Mouse (Mus musculus) mesoderm, embryonic 11.5 days (tissue): ENCODE data around the gene Rbm38.

Source experiments
- DNase-seq: peaks from one replicate; pipeline ENCODE4 v3.0.0-alpha.2; 2012; ENCODE audit warnings: low read depth, low spot score

The Rbm38 gene

DNA sequence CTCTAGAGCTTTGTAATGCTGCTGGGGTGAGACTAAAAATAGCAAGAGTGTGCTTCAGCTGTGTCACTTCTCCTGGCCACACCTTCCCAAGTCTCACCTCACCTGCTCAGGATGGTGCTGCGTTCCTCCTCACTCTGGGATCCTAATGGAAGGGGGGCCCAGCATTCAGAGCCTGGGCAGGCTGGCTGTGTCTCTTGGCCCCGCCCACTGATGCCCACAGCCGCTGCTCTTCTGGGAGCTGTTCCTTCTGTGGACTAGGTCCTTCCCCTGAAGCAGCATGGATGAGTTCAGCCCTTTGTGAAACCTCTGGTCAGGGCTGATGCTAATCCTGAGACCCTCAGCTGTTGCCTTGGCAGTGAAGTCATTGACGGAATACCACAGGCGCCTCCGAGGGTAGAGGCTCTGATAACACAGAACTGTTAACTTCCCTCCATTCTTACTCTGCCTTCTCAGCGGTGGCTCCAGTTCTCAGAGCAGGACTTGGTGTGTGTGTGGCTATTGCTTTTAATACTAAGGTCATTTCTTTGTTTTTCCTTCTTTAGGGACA, 5.5 kb upstream of the Rbm38 start:
- DNase-seq, result no peak

DNA sequence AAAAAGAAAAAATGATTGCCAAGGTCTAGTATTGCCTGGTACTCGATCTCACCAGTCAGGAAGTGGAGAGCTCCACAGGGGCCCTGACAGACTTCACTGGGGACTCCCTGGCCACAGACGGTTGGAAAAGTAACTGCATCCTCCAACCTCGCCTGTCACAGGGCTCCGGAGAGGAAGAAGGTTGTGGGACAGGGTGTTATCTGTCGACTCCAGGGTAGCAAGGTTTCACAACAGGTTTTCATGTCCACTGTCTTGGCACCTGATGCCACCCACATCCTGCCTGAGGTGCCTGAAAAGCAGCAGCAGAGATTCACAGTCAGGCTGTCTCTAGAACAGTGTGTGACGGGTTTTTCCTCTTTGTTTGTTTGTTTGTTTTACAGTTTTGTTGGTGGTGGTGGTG, 2.4 kb upstream of the Rbm38 start:
- no peak for DNase-seq

DNA sequence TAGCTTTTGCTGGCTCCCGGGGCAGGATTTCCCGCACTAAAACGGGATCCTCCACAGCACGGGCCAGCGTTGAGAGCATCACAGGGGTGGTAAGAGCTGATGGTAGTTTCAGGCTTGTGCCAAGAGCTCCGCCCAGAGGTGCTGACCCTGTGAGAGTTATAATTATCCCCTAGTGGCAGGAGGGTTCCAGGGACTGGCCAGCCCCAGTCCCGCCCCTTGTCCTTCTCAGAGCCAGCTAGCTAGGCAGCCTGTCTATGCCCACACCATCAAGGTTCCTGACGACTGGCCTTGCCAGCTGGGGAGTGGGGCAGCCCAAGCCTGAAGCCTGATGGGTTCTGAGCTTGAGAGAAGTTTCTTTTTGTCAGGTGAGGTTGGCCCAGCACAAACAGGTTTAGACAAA, 1.7 kb upstream of the Rbm38 start:
- DNase-seq, result no peak

DNA sequence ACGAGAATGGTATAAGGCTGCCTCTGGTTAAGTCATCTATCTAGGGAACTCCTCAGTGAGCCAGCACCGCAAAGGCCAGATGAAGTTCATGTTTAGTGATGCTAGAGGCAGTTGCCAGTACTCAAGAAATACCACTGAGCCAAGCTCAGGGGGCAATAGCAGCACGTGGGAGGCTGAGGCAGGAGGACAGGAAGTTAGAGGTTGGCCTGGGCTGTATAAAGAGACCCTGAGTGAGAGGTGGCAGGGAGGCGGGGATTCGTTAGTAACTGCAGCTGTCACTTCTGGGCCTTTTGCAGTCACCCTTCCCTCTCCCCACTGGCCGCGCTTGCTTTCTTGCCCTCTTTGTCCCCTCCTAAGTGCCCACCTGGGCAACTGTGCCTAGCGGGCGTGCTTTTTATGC, 976 bp upstream of the Rbm38 start:
- no peak for DNase-seq

DNA sequence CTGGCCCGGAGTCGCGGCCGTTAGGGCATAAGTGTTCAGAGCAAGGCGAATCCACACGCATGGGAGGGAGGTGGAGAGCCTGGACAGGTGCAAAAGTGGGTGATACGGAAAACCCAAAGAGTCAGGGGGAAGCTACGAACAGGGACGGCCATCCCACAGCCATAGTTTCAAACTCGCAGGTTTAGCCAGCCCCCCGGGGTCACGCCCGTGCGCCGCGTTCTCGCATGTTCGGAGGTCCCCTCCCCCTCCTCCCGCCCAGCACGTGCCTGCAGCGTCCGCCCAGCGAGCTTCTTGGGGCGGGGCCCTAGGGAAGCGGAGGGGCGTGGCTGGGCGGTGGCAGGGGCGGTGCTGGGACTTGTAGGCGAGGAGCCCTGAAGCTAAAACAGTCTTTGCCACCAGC, 508 bp upstream of the Rbm38 start:
- DNase-seq, result peak; percentile 89

DNA sequence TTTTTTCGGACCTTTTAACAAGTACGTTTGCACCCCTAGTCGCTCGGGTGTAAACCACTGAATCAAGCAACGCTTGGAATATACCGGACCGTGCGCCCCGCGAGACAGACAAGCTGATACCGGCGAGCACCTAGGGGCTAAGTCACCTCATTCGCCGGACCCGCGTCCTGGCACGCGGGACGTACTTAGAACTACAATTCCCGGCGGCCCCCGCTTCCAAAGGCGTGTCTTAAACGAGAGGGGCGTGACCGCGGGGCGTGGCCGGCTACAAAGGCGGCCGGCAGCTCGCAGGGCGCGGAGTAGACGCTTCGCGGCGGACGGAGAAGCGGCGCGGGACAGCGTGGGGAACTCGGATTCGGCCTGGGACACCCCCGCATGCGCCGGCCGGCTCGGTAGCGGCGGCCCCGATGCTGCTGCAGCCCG, 1.3 kb downstream of the Rbm38 start:
- DNase-seq, result peak; percentile 95

DNA sequence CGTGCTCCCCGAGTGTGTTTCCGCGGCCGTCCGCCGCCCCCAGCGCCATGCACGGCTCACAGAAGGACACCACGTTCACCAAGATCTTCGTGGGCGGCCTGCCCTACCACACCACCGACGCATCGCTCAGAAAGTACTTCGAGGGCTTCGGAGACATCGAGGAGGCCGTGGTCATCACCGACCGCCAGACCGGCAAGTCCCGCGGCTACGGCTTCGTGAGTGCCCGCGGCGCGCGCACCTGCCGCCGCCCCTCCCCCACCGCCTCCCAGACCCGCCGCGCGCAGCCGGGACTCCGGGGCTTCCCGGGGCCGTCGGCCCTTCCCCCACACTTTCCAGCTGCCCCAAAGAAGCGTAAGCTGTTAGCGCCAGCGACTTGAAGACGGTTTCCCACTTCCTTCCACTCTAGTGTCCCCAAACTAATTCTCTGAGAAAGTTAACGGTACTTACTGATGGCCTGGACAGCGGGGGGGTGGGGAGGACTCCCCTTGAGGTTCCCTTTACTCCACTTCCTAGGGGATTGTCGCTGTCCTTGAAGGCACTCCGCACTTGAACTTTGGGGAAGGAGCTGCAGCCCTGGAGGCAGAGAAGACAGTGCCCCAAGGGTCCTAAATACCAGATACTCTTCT, 1.9 kb downstream of the Rbm38 start:
- DNase-seq, result peak; percentile 70

DNA sequence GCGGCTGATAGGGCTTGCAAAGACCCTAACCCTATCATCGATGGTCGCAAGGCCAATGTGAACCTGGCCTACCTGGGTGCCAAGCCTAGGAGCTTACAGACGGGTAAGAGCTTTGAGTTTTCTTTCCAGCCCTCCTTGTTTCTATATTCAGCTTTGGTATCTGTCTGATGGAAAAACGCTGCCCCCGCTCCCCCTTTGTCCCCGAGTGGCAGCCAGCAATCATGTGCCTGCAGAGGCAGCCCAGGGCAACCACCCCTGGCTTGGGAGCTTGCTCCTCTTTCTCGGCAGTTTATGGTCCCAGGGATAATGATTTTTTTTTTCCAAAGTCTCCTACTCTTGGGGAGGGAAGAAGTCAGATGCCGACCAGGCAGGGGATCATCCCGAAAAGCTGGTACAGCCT, 2.5 kb downstream of the Rbm38 start:
- no peak for DNase-seq

DNA sequence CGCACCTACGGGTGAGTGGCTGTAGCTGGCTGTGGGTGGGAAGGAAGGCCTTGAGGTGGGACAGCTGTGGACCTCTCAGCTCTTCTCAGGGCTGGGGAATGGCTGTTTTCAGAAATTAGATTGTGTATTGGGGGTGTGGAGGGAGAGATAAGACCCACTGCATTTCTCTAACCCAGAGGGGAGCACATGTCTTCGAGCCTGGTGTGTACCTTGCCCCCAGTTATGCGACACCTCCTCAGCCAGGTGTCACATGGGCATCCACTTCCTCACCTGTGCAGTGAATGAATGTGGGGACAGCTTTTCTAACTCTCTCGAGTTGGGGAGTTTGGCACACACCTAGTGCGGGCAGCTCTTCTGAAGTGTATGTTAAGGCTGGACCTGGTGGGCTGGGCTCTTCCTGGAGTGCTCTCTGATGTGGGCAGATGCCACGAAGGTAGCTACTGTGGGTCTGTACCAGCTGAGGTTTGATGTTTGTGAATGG, 3.1 kb downstream of the Rbm38 start:
- no peak for DNase-seq

DNA sequence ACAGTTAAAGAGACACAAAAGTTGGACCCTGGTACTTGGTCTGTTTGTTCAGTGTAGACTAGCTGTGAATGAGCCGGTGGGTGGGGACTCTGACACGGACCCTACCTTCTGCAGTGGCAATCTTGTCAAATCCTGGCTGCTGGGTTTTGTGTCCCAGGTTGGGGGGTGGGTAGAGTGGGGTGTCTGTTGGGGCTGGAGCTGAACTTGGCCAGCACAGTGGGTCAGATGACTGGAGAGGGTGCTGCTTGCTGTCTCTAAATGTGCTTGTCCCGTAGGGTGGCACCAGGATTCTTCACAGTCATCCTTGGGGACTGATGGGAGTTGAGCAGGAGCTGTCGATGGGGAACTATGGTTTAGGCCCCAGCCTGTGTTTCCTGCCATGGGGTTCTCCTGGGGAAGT, 3.7 kb downstream of the Rbm38 start:
- DNase-seq, result no peak

DNA sequence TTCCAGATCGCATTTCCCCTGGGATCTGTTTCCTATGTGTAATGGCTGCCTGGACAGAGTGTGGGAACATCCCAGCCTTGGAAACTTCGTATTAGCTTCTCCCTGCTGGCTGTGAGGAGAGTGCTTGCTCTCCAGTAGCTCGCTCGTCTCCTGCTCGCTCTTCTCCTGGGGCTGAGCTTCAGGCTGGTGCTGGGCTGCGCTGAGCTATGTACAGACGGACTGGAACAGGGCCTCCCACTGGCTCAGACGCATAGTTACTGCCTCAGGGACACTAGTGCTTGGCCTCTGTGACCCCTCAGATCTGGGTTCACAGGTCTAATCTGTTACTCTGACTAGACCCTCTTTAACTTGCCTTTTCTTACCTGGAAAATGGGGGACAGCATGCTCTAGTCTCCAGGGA, 4.1 kb downstream of the Rbm38 start:
- DNase-seq, result no peak

DNA sequence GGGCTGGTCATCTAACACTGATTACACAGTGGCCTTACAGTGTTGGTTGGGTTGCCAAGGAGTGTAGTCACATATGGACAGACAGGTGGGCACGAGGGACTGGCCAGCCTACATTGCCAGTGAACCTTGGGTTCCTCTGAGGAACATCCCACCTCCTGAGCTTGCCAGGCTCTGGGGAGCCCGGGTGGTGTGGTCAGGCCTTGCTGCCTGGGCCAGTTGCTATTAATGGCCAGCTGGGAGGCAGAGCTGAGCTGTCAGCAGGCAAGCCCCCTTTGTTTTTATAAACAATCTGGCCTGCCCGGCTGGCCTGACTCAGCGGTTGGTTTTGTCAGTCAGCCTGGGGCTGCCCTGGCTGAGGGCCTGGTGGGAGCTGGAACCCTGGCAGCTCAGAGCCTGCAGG, 4.6 kb downstream of the Rbm38 start:
- no peak for DNase-seq

DNA sequence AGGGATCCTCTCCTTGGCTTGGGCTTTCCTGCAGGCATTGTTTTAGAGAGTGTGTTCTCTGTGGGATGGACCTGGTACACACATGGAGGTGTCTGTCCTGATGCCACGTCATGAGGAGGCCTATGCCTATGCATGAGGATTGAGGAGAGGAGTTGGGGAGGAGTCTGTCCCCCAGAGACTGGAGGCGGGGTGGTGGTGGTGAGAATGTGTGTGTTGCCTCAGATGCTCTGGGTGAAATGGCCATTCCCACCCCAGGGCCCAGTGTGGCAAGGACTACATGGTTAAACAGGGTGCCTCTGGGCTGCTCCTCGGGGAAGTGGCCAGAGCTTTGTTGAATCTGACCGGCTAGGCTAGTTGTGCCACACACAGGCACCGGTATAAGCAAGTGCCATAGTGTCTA, 6.0 kb downstream of the Rbm38 start:
- DNase-seq, result no peak

DNA sequence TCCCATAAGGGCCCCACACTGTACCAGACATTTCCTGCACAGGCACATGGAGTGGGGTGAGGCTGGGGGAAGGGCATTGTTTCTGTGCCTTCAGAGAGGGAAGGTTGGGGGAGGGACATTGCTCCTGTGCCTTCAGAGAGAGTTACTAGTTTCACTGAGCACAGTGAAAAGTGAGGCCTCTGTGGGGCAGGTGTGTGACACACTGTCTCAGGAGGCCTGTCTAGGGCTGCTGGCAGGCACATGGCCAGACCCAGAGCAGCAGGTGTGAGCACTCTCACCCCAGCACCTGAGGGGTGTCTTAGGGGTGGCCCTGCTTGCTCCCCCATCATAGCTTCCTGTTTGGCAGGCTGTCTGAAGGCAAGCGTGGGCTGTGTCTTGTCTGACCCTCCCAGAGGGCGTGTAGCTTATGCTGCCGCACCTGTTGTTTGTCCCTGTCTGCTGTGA, 6.4 kb downstream of the Rbm38 start:
- DNase-seq, result no peak

DNA sequence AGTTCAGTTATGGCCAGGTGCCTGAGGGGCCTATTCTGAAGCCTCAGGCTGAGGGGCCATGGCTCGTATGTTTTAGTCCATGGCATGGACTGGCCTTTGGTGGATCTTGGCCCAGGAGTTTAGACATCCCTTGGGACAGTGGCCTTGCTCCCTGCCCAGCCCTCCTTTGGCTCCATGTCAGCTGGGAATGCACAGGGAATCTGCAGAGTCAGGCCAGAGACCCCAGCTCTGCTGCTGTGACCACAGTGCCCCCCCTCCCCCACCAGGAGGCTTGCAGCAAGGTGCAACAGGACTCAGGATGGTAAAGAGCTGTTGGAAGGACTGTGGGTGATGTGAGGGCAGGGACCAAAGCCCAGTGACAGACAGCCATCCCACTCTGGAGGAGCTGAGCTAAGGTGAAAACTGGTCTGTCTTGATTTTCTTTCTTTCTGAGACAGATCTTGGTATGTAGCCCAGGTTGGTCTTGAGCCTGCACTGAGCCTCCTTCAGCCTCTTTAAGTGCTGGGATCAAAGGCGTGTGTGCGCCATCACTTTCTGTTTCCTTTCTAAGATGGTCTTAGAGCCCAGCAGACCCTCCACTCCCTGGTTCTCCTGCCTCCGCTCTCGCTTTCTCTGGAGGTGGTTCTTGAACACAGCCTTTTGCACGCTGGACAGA, 7.0 kb downstream of the Rbm38 start:
- no peak for DNase-seq

DNA sequence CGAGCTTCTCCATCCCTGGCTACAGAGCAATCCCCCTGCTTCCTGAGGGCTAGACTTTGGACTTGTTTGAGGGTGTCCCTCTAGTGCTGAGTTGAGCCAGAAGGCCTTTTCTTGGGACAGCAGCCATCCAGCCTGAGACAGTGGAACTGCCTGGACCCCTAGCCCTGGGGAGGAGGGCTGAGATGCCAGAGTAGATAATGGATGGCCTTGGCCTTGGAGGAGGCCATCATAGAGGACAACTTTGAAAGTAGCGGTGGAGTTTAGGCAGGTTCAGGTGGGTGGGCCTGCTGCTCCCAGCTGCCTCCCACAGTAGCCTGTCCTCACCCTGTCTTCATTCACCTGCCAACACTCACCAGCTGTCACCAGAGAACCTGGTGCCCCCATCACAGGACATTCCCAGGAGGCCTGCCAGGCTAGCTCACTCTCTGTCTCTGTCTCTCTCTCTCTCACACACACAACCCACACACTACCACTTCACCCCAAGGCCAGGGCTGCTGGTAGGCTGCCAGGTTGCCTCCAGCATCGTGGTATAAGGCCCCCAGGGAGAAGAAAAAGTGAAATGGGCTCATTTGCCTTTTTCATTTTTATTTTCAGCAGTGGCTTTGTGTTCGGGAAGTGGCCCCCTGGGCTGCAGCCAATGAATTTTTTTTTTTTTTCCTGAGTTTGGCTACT, 7.7 kb downstream of the Rbm38 start:
- no peak for DNase-seq

DNA sequence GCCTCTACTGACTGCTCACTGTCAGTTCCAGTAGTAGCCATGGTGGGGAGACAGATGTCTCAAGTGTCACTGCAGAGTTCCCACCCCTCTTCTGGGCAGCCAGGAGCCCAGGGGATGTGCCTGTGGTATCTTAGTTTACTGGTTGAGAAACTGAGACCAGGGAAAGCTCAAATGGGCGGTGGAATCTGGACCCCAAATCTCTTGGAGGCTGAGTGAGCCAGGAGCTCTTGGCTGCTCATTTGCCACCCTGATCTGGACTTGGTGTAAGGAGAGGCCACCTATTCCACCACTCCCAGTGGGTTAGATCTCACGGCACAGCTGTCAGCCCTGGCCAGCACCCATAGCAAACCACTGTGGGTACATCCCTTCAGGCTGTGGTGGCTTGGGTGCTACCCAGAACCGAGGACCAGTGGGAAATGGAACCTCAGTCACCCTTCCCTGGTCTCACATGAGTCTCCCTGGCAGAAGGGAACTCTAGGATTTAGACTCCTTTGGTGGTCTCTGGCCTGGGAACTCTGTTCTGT, 8.3 kb downstream of the Rbm38 start:
- DNase-seq, result no peak

DNA sequence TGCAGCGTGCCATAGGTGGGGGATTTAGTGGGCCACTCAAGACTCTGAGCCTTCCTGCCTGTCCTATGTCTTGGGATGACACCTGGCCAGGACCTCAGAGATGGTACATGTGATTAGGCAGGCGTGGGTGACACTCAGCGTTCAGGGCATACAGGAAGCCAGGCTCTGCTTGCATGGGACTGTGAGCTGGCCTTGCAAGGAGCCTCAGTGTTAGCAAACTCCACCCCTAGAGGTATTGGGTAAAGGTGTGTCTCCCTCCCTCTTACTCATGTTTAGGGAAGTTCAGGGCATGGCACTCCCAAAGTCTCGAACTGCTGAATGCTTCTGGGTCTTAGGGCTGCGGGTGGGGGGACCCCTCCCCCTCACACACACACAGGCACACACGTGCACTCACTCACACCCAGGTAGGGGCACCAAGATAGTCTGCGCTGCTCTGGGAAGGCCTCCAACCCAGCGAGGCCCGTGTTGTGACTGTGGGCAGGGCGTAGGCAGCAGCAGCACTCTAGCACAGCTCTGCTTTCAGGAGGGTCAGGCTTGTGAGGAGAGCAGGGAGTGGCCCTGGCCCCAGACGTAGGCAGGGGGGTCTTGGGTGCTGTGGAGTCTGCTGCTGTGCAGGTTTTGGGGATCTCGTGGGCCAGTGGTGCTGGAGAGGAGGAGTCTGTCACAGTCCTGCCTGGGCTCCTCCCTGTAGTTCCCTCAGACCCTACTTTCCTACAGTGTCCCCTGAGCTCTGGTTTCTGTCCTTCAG, 10.5 kb downstream of the Rbm38 start:
- no peak for DNase-seq

DNA sequence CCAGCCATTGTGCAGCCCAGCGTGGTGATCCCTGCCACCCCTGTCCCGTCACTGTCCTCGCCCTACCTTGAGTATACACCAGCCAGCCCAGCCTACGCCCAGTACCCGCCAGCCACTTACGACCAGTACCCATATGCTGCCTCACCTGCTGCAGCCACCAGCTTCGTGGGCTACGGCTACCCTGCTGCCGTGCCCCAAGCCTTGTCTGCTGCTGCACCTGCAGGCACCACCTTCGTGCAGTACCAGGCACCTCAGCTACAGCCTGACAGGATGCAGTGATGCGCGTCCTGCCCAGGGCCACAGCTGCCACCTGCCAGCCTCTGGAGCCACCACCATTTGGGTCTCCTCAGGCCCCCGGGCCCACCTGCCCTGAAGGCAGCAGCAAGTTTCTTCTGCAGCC, 13.2 kb downstream of the Rbm38 start:
- DNase-seq, result no peak

DNA sequence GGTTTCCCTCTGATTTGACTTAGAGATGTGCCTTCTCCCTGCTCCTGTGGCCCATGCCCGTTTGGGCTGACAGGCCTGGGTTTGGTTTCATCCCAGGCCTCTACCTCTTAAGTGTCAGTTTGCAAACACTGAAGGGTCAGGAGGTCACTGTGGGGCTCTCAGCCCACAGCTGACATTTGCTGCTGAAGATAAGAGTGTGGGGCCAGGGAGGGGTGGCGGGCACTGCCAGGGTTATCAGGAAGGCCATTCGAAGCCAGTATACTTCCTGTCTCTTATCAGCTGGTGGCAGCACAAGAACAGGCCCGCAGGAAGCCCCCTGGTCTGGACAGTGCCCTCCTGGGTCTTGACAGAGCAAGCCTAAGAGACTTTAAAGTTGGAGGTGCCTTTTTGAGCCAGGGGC, 14.7 kb downstream of the Rbm38 start:
- DNase-seq, result no peak

DNA sequence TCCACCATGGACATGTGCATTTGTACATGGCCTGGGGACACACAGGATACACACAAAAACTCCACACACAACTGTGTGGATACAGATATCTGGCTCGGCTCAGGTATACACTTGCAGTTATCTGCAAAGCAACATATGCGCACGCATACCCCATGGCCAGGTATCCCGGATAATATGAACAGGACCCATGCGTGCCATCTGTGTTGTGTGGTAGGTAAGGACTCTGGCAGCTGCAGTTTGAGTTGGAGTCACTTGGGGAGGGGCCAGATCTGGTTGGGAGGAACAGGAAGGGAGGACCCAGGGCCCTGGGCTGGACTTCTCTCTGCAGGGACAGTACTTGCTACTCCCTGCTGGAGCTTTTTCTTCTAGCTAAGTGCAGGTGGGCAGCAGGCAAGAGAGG, 15.4 kb downstream of the Rbm38 start:
- no peak for DNase-seq

DNA sequence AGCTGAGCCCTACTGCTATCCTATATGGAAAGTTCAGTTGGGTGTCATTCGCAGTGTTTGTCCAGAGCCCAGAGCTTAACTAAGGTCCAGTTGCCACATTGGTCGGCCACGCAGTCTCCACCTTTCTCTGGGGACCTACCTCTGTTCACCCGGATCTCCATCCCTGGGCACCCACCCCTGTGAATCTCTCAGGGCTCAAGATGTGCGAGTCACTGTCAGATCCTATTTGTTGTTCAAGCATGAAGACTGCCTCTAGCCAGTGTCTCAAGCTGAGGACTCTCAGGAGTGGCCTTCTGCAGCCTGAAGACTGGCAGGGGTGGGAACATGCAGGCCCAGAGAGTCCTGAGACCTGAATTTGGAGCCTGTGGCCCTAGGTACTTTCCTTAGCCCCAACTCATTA, 15.8 kb downstream of the Rbm38 start:
- no peak for DNase-seq
